Mouse (Mus musculus): ENCODE measurements at regions not wholly inside any gene's neighbourhood (a gene's known extent, or its start where the extent isn't known, plus 50 kb on each side); places are given as distances from the start of the nearest gene placed in this dataset.

DNA sequence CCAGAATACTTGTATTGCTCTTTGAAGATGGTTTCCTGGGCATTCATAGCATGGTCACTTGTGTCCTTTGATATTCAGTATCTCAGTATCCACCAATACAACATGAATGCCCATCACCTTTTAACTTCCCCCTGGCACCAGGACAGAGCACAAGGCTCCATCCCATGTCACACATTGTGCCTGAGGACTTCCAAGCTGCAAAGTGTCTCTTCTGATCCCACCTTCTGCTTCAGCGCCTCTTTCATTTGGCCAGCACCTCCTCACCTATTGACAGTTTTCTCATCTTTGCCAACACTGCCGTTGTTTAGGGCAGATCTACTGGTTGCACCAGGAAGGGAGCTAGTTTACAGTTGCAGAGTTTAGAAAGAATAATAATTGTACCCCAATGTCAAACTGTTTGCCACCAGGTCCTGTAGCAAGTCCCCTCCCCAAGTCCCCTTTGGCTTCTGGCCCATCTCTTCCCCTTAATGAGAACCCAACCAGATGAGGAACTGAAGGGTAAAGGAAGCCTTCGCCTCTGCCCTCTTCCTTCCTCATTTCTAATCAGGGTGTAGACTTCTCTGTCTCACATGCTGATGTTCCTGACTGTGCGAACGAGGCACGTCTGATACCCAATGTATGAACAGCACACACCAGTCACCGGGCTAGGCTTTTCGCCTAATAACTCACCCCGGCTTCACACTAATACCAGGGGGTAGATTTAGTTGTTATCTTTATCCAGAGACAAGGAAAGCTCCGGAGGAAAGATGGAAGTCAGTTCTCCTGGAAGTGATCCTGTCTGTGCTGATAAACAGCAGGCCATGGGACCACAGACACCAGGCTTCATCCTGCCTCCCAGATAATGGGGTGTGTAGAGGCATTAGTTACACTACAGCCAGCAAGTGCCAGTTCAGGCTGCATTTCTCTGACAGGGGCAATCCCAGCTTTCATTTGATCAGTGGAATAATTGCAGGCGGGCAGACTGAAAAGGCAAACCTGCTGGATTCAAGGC, 223.8 kb downstream of the 1500009L16Rik start:
- no peaks in the 10 kb centered on the region for H3K4me1 ChIP-seq (ENCODE audit: insufficient read depth, low read depth, low read length)
- H3K27me3 ChIP-seq (ENCODE audit: insufficient read depth, low read length): no peaks in the 10 kb centered on the region
- TF ChIP-seq TAL1 (conservative IDR thresholded peaks at IDR 0.05; ENCODE audit: low read depth, low read length) (no peak), GATA2 (IDR thresholded peaks at IDR 0.05; ENCODE audit: borderline replicate concordance, low read depth, low read length) (no peak), CTCF (IDR thresholded peaks at IDR 0.05; ENCODE audit: low read depth, low read length) (no peak), POLR2AphosphoS5 (IDR thresholded peaks at IDR 0.05; ENCODE audit: insufficient replicate concordance, low read depth, low read length) (no peak), GATA1 (IDR thresholded peaks at IDR 0.05; ENCODE audit: borderline replicate concordance, low read length) (no peak)
- peaks cover 75% of the 10 kb centered on the region for H3K9me3 ChIP-seq (replicated peaks)
- no peaks in the 10 kb centered on the region for H3K36me3 ChIP-seq (replicated peaks)
- H3K4me3 ChIP-seq (ENCODE audit: low read depth, low read length): no peak overlapping the region
- no peak for DNase-seq (ENCODE audit: low spot score)
- no peak for ATAC-seq (ENCODE audit: extremely low read depth, insufficient number of reproducible peaks, low FRiP score, poor library complexity, severe bottlenecking)

DNA sequence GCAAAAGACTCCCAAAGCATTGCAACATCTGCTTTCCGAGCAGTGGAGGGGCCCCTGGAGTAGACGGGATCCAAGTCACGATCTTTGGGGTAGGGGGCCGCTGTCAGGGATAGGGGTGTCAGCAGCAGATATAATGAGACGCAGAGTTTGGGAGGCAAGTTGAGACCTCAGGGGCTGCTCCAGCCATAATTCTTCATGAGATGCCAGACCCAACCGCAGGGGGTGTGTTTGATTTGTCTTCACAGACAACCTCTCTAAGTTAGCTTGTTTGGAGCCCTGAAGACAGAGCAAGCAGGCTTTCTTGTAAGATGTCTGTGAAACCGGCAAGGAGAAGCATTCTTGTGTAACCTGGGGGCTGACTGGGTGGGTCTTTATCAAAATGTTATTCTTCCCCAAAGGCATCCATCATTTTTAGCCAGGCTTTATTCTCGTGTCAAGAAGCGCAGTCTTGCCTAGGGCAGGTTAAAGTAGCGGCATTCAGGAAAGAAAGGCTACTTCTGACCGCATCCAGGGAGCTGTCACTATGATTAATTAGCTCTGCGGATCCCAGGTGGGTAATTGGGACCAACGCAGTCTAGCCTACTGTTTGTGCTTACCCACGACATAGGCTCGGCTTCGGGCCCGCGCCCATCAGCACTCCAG, 234.6 kb downstream of the 1500009L16Rik start:
- Histone ChIP-seq H3K4me3 (ENCODE audit: low read depth, low read length) (no peak overlapping the region), H3K36me3 (replicated peaks) (no peaks in the 10 kb centered on the region), H3K9me3 (replicated peaks) (peaks cover 36% of the 10 kb centered on the region), H3K27me3 (ENCODE audit: insufficient read depth, low read length) (no peaks in the 10 kb centered on the region), H3K4me1 (ENCODE audit: insufficient read depth, low read depth, low read length) (no peaks in the 10 kb centered on the region)
- TF ChIP-seq CTCF (IDR thresholded peaks at IDR 0.05; ENCODE audit: low read depth, low read length) (no peak), TAL1 (conservative IDR thresholded peaks at IDR 0.05; ENCODE audit: low read depth, low read length) (no peak), GATA1 (IDR thresholded peaks at IDR 0.05; ENCODE audit: borderline replicate concordance, low read length) (no peak), GATA2 (IDR thresholded peaks at IDR 0.05; ENCODE audit: borderline replicate concordance, low read depth, low read length) (no peak), POLR2AphosphoS5 (IDR thresholded peaks at IDR 0.05; ENCODE audit: insufficient replicate concordance, low read depth, low read length) (no peak)
- DNase-seq (ENCODE audit: low spot score): no peak
- no peak for ATAC-seq (ENCODE audit: extremely low read depth, insufficient number of reproducible peaks, low FRiP score, poor library complexity, severe bottlenecking)

DNA sequence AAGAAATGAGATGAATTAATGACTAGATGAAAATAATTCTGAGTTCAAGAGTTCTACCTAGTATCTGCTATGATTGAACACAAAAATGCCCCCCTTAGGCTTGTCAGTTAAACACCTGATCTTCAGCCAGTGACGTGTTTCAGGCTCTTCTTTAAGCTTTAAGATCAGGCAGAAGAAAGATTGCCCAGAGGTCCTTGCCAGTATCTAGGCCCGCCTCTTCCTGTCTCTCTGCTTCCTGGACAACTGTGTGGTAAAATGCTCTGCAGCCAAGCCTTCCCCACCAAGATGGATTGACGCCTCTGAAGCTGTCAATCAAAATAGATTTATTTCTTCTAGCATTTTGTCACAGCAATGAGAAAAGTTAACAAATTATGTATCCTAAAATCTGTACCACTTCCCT, 235.7 kb downstream of the 1500009L16Rik start:
- Histone ChIP-seq H3K27me3 (ENCODE audit: insufficient read depth, low read length) (no peaks in the 10 kb centered on the region), H3K36me3 (replicated peaks) (no peaks in the 10 kb centered on the region), H3K4me3 (ENCODE audit: low read depth, low read length) (no peak overlapping the region), H3K4me1 (ENCODE audit: insufficient read depth, low read depth, low read length) (no peaks in the 10 kb centered on the region), H3K9me3 (replicated peaks) (peaks cover 43% of the 10 kb centered on the region)
- no peak for DNase-seq (ENCODE audit: low spot score)
- no peak for ATAC-seq (ENCODE audit: extremely low read depth, insufficient number of reproducible peaks, low FRiP score, poor library complexity, severe bottlenecking)
- no peak for TF ChIP-seq GATA1 (IDR thresholded peaks at IDR 0.05; ENCODE audit: borderline replicate concordance, low read length)
- TF ChIP-seq GATA2 (IDR thresholded peaks at IDR 0.05; ENCODE audit: borderline replicate concordance, low read depth, low read length): no peak
- no peak for TF ChIP-seq POLR2AphosphoS5 (IDR thresholded peaks at IDR 0.05; ENCODE audit: insufficient replicate concordance, low read depth, low read length)
- TF ChIP-seq CTCF (IDR thresholded peaks at IDR 0.05; ENCODE audit: low read depth, low read length): no peak

DNA sequence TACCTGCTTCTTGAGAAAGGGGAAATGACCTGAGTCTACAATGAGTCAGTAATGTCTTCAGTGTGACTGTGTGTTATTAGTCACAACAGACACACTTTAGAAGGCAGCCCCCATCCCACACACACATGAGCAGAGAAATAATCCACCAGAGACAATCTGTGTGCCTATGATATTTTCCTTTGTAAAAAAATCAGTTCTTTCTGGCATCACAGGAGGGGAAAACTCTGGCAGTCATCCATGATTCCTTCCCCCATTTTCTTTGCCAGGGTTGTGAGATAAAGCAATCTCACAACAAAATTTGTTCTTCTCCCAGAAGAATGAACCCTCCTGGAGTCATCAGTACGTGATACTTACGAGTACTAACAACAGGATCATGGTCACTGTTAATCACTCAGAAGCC, 236.2 kb downstream of the 1500009L16Rik start:
- Histone ChIP-seq H3K4me3 (ENCODE audit: low read depth, low read length) (no peak overlapping the region), H3K27me3 (ENCODE audit: insufficient read depth, low read length) (no peaks in the 10 kb centered on the region), H3K9me3 (replicated peaks) (peaks cover 46% of the 10 kb centered on the region), H3K36me3 (replicated peaks) (no peaks in the 10 kb centered on the region), H3K4me1 (ENCODE audit: insufficient read depth, low read depth, low read length) (no peaks in the 10 kb centered on the region)
- TF ChIP-seq TAL1 (conservative IDR thresholded peaks at IDR 0.05; ENCODE audit: low read depth, low read length) (no peak), GATA2 (IDR thresholded peaks at IDR 0.05; ENCODE audit: borderline replicate concordance, low read depth, low read length) (no peak), GATA1 (IDR thresholded peaks at IDR 0.05; ENCODE audit: borderline replicate concordance, low read length) (no peak), POLR2AphosphoS5 (IDR thresholded peaks at IDR 0.05; ENCODE audit: insufficient replicate concordance, low read depth, low read length) (no peak), CTCF (IDR thresholded peaks at IDR 0.05; ENCODE audit: low read depth, low read length) (no peak)
- DNase-seq (ENCODE audit: low spot score) (no peak), ATAC-seq (ENCODE audit: extremely low read depth, insufficient number of reproducible peaks, low FRiP score, poor library complexity, severe bottlenecking) (no peak)

GRCm38 (mm10) chr10:83963232-83963760, 240.6 kb downstream of the 1500009L16Rik start:
- Histone ChIP-seq H3K36me3 (replicated peaks) (no peaks in the 10 kb centered on the region), H3K4me3 (ENCODE audit: low read depth, low read length) (no peak overlapping the region), H3K9me3 (replicated peaks) (peaks cover 44% of the 10 kb centered on the region), H3K4me1 (ENCODE audit: insufficient read depth, low read depth, low read length) (no peaks in the 10 kb centered on the region), H3K27me3 (ENCODE audit: insufficient read depth, low read length) (no peaks in the 10 kb centered on the region)
- DNase-seq (ENCODE audit: low spot score) (no peak), ATAC-seq (ENCODE audit: extremely low read depth, insufficient number of reproducible peaks, low FRiP score, poor library complexity, severe bottlenecking) (no peak)
- no peak for TF ChIP-seq POLR2AphosphoS5 (IDR thresholded peaks at IDR 0.05; ENCODE audit: insufficient replicate concordance, low read depth, low read length)
- TF ChIP-seq GATA2 (IDR thresholded peaks at IDR 0.05; ENCODE audit: borderline replicate concordance, low read depth, low read length): no peak
- TF ChIP-seq TAL1 (conservative IDR thresholded peaks at IDR 0.05; ENCODE audit: low read depth, low read length): no peak
- TF ChIP-seq GATA1 (IDR thresholded peaks at IDR 0.05; ENCODE audit: borderline replicate concordance, low read length): no peak
- TF ChIP-seq CTCF (IDR thresholded peaks at IDR 0.05; ENCODE audit: low read depth, low read length): no peak

Data from G1E (cell line).